Comparison of ENCODE assay signal across 10 mouse cellular contexts in the genomic region with DNA sequence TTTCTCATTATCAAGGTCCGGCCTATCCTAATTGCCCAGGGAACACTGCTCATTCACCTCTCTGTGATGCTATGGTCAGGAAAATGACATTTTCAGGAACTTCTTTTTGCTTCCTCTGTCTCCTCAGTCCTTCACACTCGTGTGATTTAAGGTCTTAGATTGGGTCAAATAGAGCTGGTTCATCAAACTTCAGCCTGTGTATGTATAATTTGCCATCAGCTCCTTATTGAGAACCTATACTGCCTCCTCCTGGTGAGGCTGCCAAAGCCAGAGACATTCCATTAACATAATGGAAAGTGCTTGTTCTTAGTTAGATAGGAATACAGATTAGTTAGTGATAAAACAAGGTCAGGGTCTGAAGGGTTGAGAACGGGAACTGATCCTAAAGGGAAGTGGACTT.
DNase-seq lines count a peak whose midpoint lies in the region; ATAC-seq and TF ChIP-seq lines count a peak whose summit lies in the region.
"Had no signal": no experiment of that assay in that cellular context is flagged by ENCODE, and none has a peak within 500 bp of the region (broad histone marks: within the 10 kb centered on the region; RNA-seq: fewer than 3 reads in every experiment).

No protein-coding gene starts in this region.

- DNase-seq in kidney, adult 2 months: no peak
- DNase-seq in ES-CJ7 (ENCODE audit: low read depth, low spot score): peak; percentile 69
- DNase-seq in brain, adult 2 months (ENCODE audit: low read depth, low spot score): peak; percentile 55
- DNase-seq in midbrain, postnatal 0 days (ENCODE audit: low spot score): peak; percentile 45
- DNase-seq in frontal cortex, postnatal 25 days (ENCODE audit: low spot score in 2 of 2): no peak
- no peak for DNase-seq in kidney, postnatal 25 days
- DNase-seq: adrenal gland, adult 2 months had no signal

- H3K36me3 ChIP-seq in kidney, embryonic 16.5 days (ENCODE audit: insufficient read depth, low read length): no peaks in the 10 kb centered on the region
- no peaks in the 10 kb centered on the region; the same call in 1 of the 2 replicates for H3K36me3 ChIP-seq in kidney, adult 2 months (ENCODE audit: control insufficient read depth, insufficient read depth, low read length)
- no peaks in the 10 kb centered on the region for H3K36me3 ChIP-seq in midbrain, postnatal 0 days (ENCODE audit: insufficient read depth, low read length)
- H3K36me3 ChIP-seq: embryonic facial prominence, embryonic 12.5 days; heart, embryonic 12.5 days had no signal

- no peaks in the 10 kb centered on the region for H3K9me3 ChIP-seq in kidney, embryonic 16.5 days (ENCODE audit: low read length)
- H3K9me3 ChIP-seq in midbrain, postnatal 0 days (ENCODE audit: low read length): no peaks in the 10 kb centered on the region
- H3K9me3 ChIP-seq: embryonic facial prominence, embryonic 12.5 days; heart, embryonic 12.5 days had no signal

- 60% methylated on average over 3 of the region's 3 CpGs for WGBS in kidney, embryonic 16.5 days
- 66% methylated on average over 3 of the region's 3 CpGs for WGBS in kidney, adult 2 months
- 62% methylated on average over 3 of the region's 3 CpGs for WGBS in midbrain, postnatal 0 days

- no peak overlapping the region for H3K27ac ChIP-seq in kidney, embryonic 16.5 days (ENCODE audit: low read length)
- no peak overlapping the region for H3K27ac ChIP-seq in kidney, adult 2 months (ENCODE audit: insufficient read depth, low read depth, low read length)
- H3K27ac ChIP-seq in midbrain, postnatal 0 days (ENCODE audit: low read depth, low read length): no peak overlapping the region
- H3K27ac ChIP-seq: embryonic facial prominence, embryonic 12.5 days had no signal

- H3K27me3 ChIP-seq in kidney, embryonic 16.5 days (ENCODE audit: insufficient read depth, low read length): no peaks in the 10 kb centered on the region
- no peaks in the 10 kb centered on the region for H3K27me3 ChIP-seq in kidney, adult 2 months (replicated peaks; ENCODE audit: control insufficient read depth, insufficient read depth, low read length)
- no peaks in the 10 kb centered on the region for H3K27me3 ChIP-seq in midbrain, postnatal 0 days (ENCODE audit: insufficient read depth, low read length)
- H3K27me3 ChIP-seq: embryonic facial prominence, embryonic 12.5 days; heart, embryonic 12.5 days had no signal

- no peak overlapping the region for H3K4me2 ChIP-seq in kidney, embryonic 16.5 days (replicated peaks; ENCODE audit: low read depth, low read length)
- H3K4me2 ChIP-seq in midbrain, postnatal 0 days (ENCODE audit: low read depth, low read length, poor library complexity, severe bottlenecking): peak overlapping the region; percentile 64; the same call in 1 of the 2 replicates

- TF ChIP-seq CTCF in kidney, adult 2 months (conservative IDR thresholded peaks at IDR 0.05; ENCODE audit: insufficient read depth, insufficient read length, low read depth, low read length): no peak
- peak; percentile 67 for TF ChIP-seq CTCF in midbrain, postnatal 0 days (IDR thresholded peaks at IDR 0.05)

- no peak overlapping the region for H3K4me3 ChIP-seq in kidney, embryonic 16.5 days (ENCODE audit: low read length)
- no peak overlapping the region for H3K4me3 ChIP-seq in kidney, adult 2 months (ENCODE audit: insufficient read depth, low read depth, low read length)
- H3K4me3 ChIP-seq in midbrain, postnatal 0 days (ENCODE audit: low read depth, low read length): no peak overlapping the region

- 0 out of 2 replicates have a peak, but pooled peaks have one; percentile 31 for ATAC-seq in kidney, embryonic 16.5 days (ENCODE audit: low FRiP score, low TSS enrichment)
- ATAC-seq in midbrain, postnatal 0 days (ENCODE audit: low FRiP score): 0 out of 2 replicates have a peak, but pooled peaks have one; percentile 3

- H3K9ac ChIP-seq in kidney, embryonic 16.5 days (replicated peaks; ENCODE audit: low read length): no peak overlapping the region
- no peak overlapping the region for H3K9ac ChIP-seq in midbrain, postnatal 0 days (replicated peaks; ENCODE audit: low read length, poor library complexity, severe bottlenecking)

- TF ChIP-seq POLR2A in kidney, adult 2 months (IDR thresholded peaks at IDR 0.05; ENCODE audit: low read depth, low read length): no peak

- peaks cover 6% of the 10 kb centered on the region; the same call in 1 of the 2 replicates for H3K4me1 ChIP-seq in kidney, embryonic 16.5 days (ENCODE audit: insufficient read depth, low read length)
- no peaks in the 10 kb centered on the region for H3K4me1 ChIP-seq in kidney, adult 2 months (ENCODE audit: control insufficient read depth, insufficient read depth, low read length)
- no peaks in the 10 kb centered on the region; the same call in 1 of the 2 replicates for H3K4me1 ChIP-seq in midbrain, postnatal 0 days (ENCODE audit: insufficient read depth, low read length)

Comparison
In these comparisons a context has a peak if more than half of its experiments do, and no peak if none do; other contexts are left out.
1. DNase-seq: peak in ES-CJ7 (single experiment), brain, adult 2 months (single experiment) and midbrain, postnatal 0 days (single experiment); none in kidney, adult 2 months (single experiment), frontal cortex, postnatal 25 days (0 of 2) and kidney, postnatal 25 days (0 of 2).